Mouse (Mus musculus): ENCODE results near the gene Bahcc1. TPM values are rescaled to one million over a fixed set of nuclear protein-coding genes. Genes with fewer than 3 reads are reported as not detected.

The Bahcc1 gene
- total and polyA plus RNA-seq, 2 experiments from 2014 or later: 9.5 to 49.8 TPM

DNA sequence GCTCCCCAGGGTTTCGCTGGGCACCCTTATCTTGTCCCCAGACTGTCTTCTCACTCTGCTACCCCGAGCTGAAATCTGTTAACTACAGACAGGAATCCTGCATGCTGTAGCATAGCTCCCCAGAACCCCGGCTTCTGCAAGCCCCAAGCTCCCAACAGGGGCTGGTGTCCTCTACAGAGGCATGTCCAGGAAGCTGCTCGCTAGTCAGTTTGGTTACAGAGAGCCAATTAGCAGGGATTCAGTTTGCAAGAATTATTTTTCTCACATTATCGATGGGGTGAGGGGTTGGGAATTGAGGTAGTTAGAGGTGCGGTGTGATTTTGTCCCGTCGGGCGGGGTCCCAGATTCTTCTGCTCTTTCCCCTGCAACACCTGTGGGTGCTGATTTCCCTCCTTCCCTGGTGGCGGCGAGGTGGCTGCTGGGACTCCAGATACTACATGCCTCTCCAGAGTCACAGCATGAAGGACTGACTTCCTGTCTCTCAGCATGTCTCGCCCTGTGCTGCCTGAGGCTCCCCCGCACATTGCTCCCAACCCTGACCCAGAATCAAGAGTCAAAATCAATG lies 84.0 kb downstream of the Bahcc1 start:
- DNase-seq (ENCODE audit: low spot score): no peak
- WGBS: 19% methylated on average over 13 of the region's 13 CpGs
- peaks cover 11% of the 10 kb centered on the region for H3K4me1 ChIP-seq (ENCODE audit: insufficient read depth, low read length)

DNA sequence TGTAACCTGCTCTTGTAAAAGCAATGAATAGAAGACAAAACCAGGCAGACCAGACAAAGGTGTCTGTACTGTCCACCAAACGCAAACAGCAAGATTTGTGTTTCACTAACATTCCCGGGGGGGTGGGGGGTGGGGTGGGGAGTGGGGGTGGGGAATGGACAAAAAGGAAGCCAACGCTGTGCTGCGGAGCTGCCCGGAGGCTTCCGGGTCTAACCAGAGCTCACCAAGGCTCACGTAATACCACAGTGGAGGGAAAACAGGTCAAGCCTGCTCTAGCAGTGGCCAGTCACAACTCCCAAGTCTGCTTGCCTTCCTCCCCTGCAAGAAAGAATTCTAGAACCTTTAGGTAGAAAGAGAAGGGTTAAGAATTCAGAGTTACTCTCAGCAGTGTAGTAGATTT lies 84.7 kb downstream of the Bahcc1 start:
- Histone ChIP-seq H3K9ac (replicated peaks; ENCODE audit: low read length, poor library complexity, severe bottlenecking) (no peak overlapping the region), H3K4me3 (ENCODE audit: low read depth, low read length) (no peak overlapping the region), H3K9me3 (ENCODE audit: low read length) (no peaks in the 10 kb centered on the region), H3K27me3 (ENCODE audit: insufficient read depth, low read length) (no peaks in the 10 kb centered on the region; the same call in 1 of the 2 replicates), H3K36me3 (ENCODE audit: insufficient read depth, low read length) (no peaks in the 10 kb centered on the region), H3K27ac (ENCODE audit: low read depth, low read length) (peak overlapping the region; percentile 95; the same call in 1 of the 2 replicates), H3K4me2 (ENCODE audit: low read depth, low read length, poor library complexity, severe bottlenecking) (peak overlapping the region; percentile 80; the same call in 1 of the 2 replicates), H3K4me1 (ENCODE audit: insufficient read depth, low read length) (peaks cover 11% of the 10 kb centered on the region; the same call in 1 of the 2 replicates)
- DNase-seq (ENCODE audit: low spot score) (no peak), ATAC-seq (ENCODE audit: low FRiP score) (no peak)
- 69% methylated on average over 7 of the region's 7 CpGs for WGBS
- TF ChIP-seq CTCF (IDR thresholded peaks at IDR 0.05): no peak

More for the DNA sequence above, 84.0 kb downstream of the Bahcc1 start:
- Histone ChIP-seq H3K4me3 (ENCODE audit: low read depth, low read length) (peak overlapping the region; percentile 34), H3K27me3 (ENCODE audit: insufficient read depth, low read length) (no peaks in the 10 kb centered on the region; the same call in 1 of the 2 replicates), H3K4me2 (ENCODE audit: low read depth, low read length, poor library complexity, severe bottlenecking) (peak overlapping the region; percentile 80), H3K9ac (replicated peaks; ENCODE audit: low read length, poor library complexity, severe bottlenecking) (peak overlapping the region; percentile 44), H3K27ac (ENCODE audit: low read depth, low read length) (peak overlapping the region; percentile 95), H3K9me3 (ENCODE audit: low read length) (no peaks in the 10 kb centered on the region), H3K36me3 (ENCODE audit: insufficient read depth, low read length) (no peaks in the 10 kb centered on the region)
- 0 out of 2 replicates have a peak, but pooled peaks have one; percentile 11 for ATAC-seq (ENCODE audit: low FRiP score)
- TF ChIP-seq CTCF (IDR thresholded peaks at IDR 0.05): no peak

DNA sequence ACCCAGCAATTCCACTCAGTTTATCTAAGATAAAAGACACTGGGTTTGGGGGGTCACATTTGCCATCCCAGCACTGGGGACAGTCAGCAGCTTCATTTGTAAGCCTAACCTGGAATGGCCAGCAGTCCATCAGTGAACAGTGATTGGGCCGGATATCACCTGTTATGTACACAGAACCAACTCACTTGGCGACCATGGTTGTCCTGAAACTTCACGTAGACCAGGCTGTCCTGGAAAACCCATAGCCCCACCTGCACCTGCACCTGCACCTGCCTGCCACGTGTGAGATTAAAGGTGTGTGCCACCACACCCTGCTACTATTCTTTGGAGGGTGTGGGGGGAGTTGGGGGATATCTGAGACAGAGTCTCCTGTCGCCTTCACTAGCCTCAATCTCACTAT lies 86.6 kb downstream of the Bahcc1 start:
- Histone ChIP-seq H3K9ac (replicated peaks; ENCODE audit: low read length, poor library complexity, severe bottlenecking) (no peak overlapping the region), H3K27me3 (ENCODE audit: insufficient read depth, low read length) (no peaks in the 10 kb centered on the region), H3K4me3 (ENCODE audit: low read depth, low read length) (no peak overlapping the region), H3K4me1 (ENCODE audit: insufficient read depth, low read length) (peaks cover 11% of the 10 kb centered on the region; the same call in 1 of the 2 replicates), H3K9me3 (ENCODE audit: low read length) (no peaks in the 10 kb centered on the region), H3K36me3 (ENCODE audit: insufficient read depth, low read length) (no peaks in the 10 kb centered on the region), H3K4me2 (ENCODE audit: low read depth, low read length, poor library complexity, severe bottlenecking) (no peak overlapping the region), H3K27ac (ENCODE audit: low read depth, low read length) (no peak overlapping the region)
- 85% methylated on average over 5 of the region's 5 CpGs for WGBS
- DNase-seq (ENCODE audit: low spot score) (no peak), ATAC-seq (ENCODE audit: low FRiP score) (no peak)
- TF ChIP-seq CTCF (IDR thresholded peaks at IDR 0.05): no peak

- H3K4me2 ChIP-seq (ENCODE audit: low read depth, low read length, poor library complexity, severe bottlenecking): no peak overlapping the region
- H3K9me3 ChIP-seq (ENCODE audit: low read length): no peaks in the 10 kb centered on the region
- H3K36me3 ChIP-seq (ENCODE audit: insufficient read depth, low read length): no peaks in the 10 kb centered on the region
- H3K9ac ChIP-seq (replicated peaks; ENCODE audit: low read length, poor library complexity, severe bottlenecking): no peak overlapping the region
- ATAC-seq (ENCODE audit: low FRiP score): no peak
- H3K4me3 ChIP-seq (ENCODE audit: low read depth, low read length): no peak overlapping the region
- H3K27ac ChIP-seq (ENCODE audit: low read depth, low read length): no peak overlapping the region
- DNase-seq (ENCODE audit: low spot score): no peak
- peaks cover 5% of the 10 kb centered on the region; the same call in 1 of the 2 replicates for H3K4me1 ChIP-seq (ENCODE audit: insufficient read depth, low read length)
- WGBS: 96% methylated on average over 10 of the region's 10 CpGs
- no peaks in the 10 kb centered on the region for H3K27me3 ChIP-seq (ENCODE audit: insufficient read depth, low read length)
- TF ChIP-seq CTCF (IDR thresholded peaks at IDR 0.05): no peak
Measured at GRCm38 (mm10) chr11:120320156-120320555, 87.4 kb downstream of the Bahcc1 start.

DNA sequence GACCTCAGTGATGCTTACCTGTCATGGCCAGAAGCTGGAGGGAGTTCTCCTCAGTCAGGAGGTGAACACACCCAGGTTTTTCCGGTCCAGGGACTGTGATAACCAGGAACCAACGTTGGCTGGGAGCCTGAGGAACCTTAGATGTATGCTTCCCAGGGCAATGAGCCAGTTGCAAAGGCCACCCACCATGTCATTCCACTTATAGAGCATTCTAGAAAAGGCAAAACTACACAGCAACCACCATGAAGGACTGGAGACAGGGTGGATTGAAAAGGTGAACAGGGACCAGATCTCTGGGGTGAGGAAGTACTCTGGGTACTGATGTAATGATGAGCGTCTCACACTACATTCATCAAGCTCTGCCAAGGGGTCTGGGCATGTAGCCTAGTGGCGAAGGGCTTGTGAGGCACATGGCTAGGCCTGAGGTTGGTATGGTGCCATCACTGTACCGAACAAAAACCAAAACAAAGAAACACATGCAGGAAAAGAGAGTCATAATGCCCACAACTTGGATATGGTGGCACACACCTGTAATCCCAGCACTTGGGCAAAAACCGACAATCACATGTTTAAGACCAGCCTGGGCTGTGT lies 102.8 kb downstream of the Bahcc1 start:
- WGBS: 84% methylated on average over 6 of the region's 6 CpGs
- TF ChIP-seq CTCF (IDR thresholded peaks at IDR 0.05): no peak
- Histone ChIP-seq H3K9ac (replicated peaks; ENCODE audit: low read length, poor library complexity, severe bottlenecking) (no peak overlapping the region), H3K36me3 (ENCODE audit: insufficient read depth, low read length) (no peaks in the 10 kb centered on the region), H3K4me3 (ENCODE audit: low read depth, low read length) (no peak overlapping the region), H3K9me3 (ENCODE audit: low read length) (no peaks in the 10 kb centered on the region), H3K27ac (ENCODE audit: low read depth, low read length) (no peak overlapping the region), H3K4me1 (ENCODE audit: insufficient read depth, low read length) (no peaks in the 10 kb centered on the region), H3K4me2 (ENCODE audit: low read depth, low read length, poor library complexity, severe bottlenecking) (no peak overlapping the region), H3K27me3 (ENCODE audit: insufficient read depth, low read length) (no peaks in the 10 kb centered on the region)
- ATAC-seq (ENCODE audit: low FRiP score): no peak
- no peak for DNase-seq (ENCODE audit: low spot score)

- Histone ChIP-seq H3K9ac (replicated peaks; ENCODE audit: low read length, poor library complexity, severe bottlenecking) (no peak overlapping the region), H3K4me1 (ENCODE audit: insufficient read depth, low read length) (no peaks in the 10 kb centered on the region), H3K27me3 (ENCODE audit: insufficient read depth, low read length) (no peaks in the 10 kb centered on the region), H3K4me2 (ENCODE audit: low read depth, low read length, poor library complexity, severe bottlenecking) (no peak overlapping the region), H3K9me3 (ENCODE audit: low read length) (no peaks in the 10 kb centered on the region), H3K27ac (ENCODE audit: low read depth, low read length) (no peak overlapping the region), H3K4me3 (ENCODE audit: low read depth, low read length) (no peak overlapping the region), H3K36me3 (ENCODE audit: insufficient read depth, low read length) (no peaks in the 10 kb centered on the region)
- WGBS: 43% methylated on average over 2 of the region's 2 CpGs
- TF ChIP-seq CTCF (IDR thresholded peaks at IDR 0.05): no peak
- ATAC-seq (ENCODE audit: low FRiP score) (no peak), DNase-seq (ENCODE audit: low spot score) (no peak)
Measured at GRCm38 (mm10) chr11:120337447-120337846, 104.7 kb downstream of the Bahcc1 start.
